In genomic region chr13:99606606-99606990, GRCm38 (mm10) we compare ENCODE assay signal across 13 mouse cellular contexts.
DNase-seq lines count a peak whose midpoint lies in the region; ATAC-seq and TF ChIP-seq lines count a peak whose summit lies in the region.
"Had no signal": no experiment of that assay in that cellular context is flagged by ENCODE, and none has a peak within 500 bp of the region (broad histone marks: within the 10 kb centered on the region; RNA-seq: fewer than 3 reads in every experiment).

No protein-coding gene starts in this region.

- H3K4me2 ChIP-seq in liver, postnatal 0 days (ENCODE audit: low read depth, low read length) = no peak overlapping the region
- H3K4me2 ChIP-seq in stomach, postnatal 0 days (replicated peaks; ENCODE audit: low read depth) = no peak overlapping the region
- H3K4me2 ChIP-seq: forebrain, embryonic 12.5 days; neural tube, embryonic 12.5 days had no signal

- no peaks in the 10 kb centered on the region for H3K79me2 ChIP-seq in heart, adult 2 months (replicated peaks; ENCODE audit: control insufficient read depth, insufficient read depth, low read length)

- H3K9ac ChIP-seq in heart, adult 2 months (ENCODE audit: low read depth, low read length) = no peak overlapping the region
- no peak overlapping the region for H3K9ac ChIP-seq in liver, postnatal 0 days (replicated peaks)
- H3K9ac ChIP-seq in stomach, postnatal 0 days (ENCODE audit: low read length) = no peak overlapping the region
- H3K9ac ChIP-seq: forebrain, embryonic 12.5 days; neural tube, embryonic 12.5 days had no signal

- H3K36me3 ChIP-seq in heart, adult 2 months (ENCODE audit: control insufficient read depth, insufficient read depth, low read length) = no peaks in the 10 kb centered on the region
- no peaks in the 10 kb centered on the region for H3K36me3 ChIP-seq in liver, postnatal 0 days (replicated peaks; ENCODE audit: insufficient read depth, low read length)
- H3K36me3 ChIP-seq in stomach, postnatal 0 days (ENCODE audit: control insufficient read depth, insufficient read depth, low read length) = no peaks in the 10 kb centered on the region
- H3K36me3 ChIP-seq: forebrain, embryonic 12.5 days; neural tube, embryonic 12.5 days had no signal

- TF ChIP-seq EP300 in heart, adult 2 months (IDR thresholded peaks at IDR 0.05; ENCODE audit: insufficient read depth, low read depth, low read length) = no peak
- TF ChIP-seq EP300 in liver, postnatal 0 days (IDR thresholded peaks at IDR 0.05; ENCODE audit: low read depth) = no peak
- TF ChIP-seq EP300 in stomach, postnatal 0 days (optimal IDR thresholded peaks at IDR 0.05) = no peak

- H3K4me3 ChIP-seq in heart, adult 2 months = no peak overlapping the region
- no peak overlapping the region for H3K4me3 ChIP-seq in liver, postnatal 0 days (ENCODE audit: low read depth, low read length)
- no peak overlapping the region for H3K4me3 ChIP-seq in stomach, postnatal 0 days (ENCODE audit: low read depth, low read length)
- H3K4me3 ChIP-seq: forebrain, embryonic 12.5 days; neural tube, embryonic 12.5 days had no signal

- ATAC-seq in liver, postnatal 0 days = no peak
- ATAC-seq in stomach, postnatal 0 days (ENCODE audit: low FRiP score, low TSS enrichment) = no peak

- WGBS in heart, adult 2 months = 60% methylated on average over 1 of the region's 1 CpGs
- WGBS in liver, postnatal 0 days (ENCODE audit: insufficient replicate concordance) = 47% methylated on average over 1 of the region's 1 CpGs
- 42% methylated on average over 1 of the region's 1 CpGs for WGBS in stomach, postnatal 0 days

- H3K9me3 ChIP-seq in liver, postnatal 0 days (ENCODE audit: low read length) = no peaks in the 10 kb centered on the region
- H3K9me3 ChIP-seq in stomach, postnatal 0 days (ENCODE audit: control insufficient read depth, low read length) = no peaks in the 10 kb centered on the region
- H3K9me3 ChIP-seq: forebrain, embryonic 12.5 days had no signal

- TF ChIP-seq POLR2A in heart, adult 2 months (IDR thresholded peaks at IDR 0.05; ENCODE audit: insufficient read depth, low read depth, low read length) = no peak

- DNase-seq in heart, adult 2 months = no peak
- DNase-seq in heart, postnatal 36 days = no peak
- no peak for DNase-seq in liver, postnatal 0 days
- DNase-seq in liver = no peak
- peak; percentile 4 for DNase-seq in c-Kit-positive CD71-negative TER-119-negative erythroid progenitor cells, embryonic 14.5 days (ENCODE audit: low read depth)
- no peak for DNase-seq in stomach, postnatal 0 days (ENCODE audit: low spot score)
- no peak for DNase-seq in left cerebral cortex, postnatal 4 days
- DNase-seq in right cerebral cortex, postnatal 10 days (ENCODE audit: low spot score in 2 of 2) = no peak
- DNase-seq: cerebellum, adult 11 months; spleen, adult 18-20 months; thymus, postnatal 14 days had no signal

- H3K27ac ChIP-seq in heart, adult 2 months = no peak overlapping the region
- H3K27ac ChIP-seq in liver, postnatal 0 days (ENCODE audit: low read depth) = no peak overlapping the region
- no peak overlapping the region for H3K27ac ChIP-seq in stomach, postnatal 0 days (replicated peaks)
- H3K27ac ChIP-seq: forebrain, embryonic 12.5 days; neural tube, embryonic 12.5 days had no signal

- H3K27me3 ChIP-seq in heart, adult 2 months (ENCODE audit: control insufficient read depth, insufficient read depth, low read length) = no peaks in the 10 kb centered on the region
- H3K27me3 ChIP-seq in liver, postnatal 0 days (ENCODE audit: insufficient read depth, low read length) = no peaks in the 10 kb centered on the region
- H3K27me3 ChIP-seq in stomach, postnatal 0 days (ENCODE audit: control insufficient read depth, insufficient read depth, low read length) = no peaks in the 10 kb centered on the region
- H3K27me3 ChIP-seq: neural tube, embryonic 12.5 days had no signal

- peak; percentile 70 for TF ChIP-seq CTCF in heart, adult 2 months (IDR thresholded peaks at IDR 0.05)
- peak; percentile 47 for TF ChIP-seq CTCF in liver, postnatal 0 days (IDR thresholded peaks at IDR 0.05; ENCODE audit: low read depth)
- peak; percentile 64 for TF ChIP-seq CTCF in stomach, postnatal 0 days (IDR thresholded peaks at IDR 0.05; ENCODE audit: low read depth)

- H3K4me1 ChIP-seq in heart, adult 2 months (ENCODE audit: control insufficient read depth, insufficient read depth, low read length) = peaks cover 3% of the 10 kb centered on the region; the same call in 1 of the 2 replicates
- no peaks in the 10 kb centered on the region for H3K4me1 ChIP-seq in liver, postnatal 0 days (ENCODE audit: insufficient read depth)
- no peaks in the 10 kb centered on the region for H3K4me1 ChIP-seq in stomach, postnatal 0 days (replicated peaks; ENCODE audit: control insufficient read depth, insufficient read depth)

- intact Hi-C loops in heart, adult 2 months (cut with DNase I) = loop anchor here (5.0 kb wide), 1 partner anchor 231 kb away; no protein-coding TSS in a partner anchor
- intact Hi-C loops in heart, postnatal 36 days (cut with DNase I) = loop anchor here (5.0 kb wide), 2 partner anchors 229 to 231 kb away; no protein-coding TSS in a partner anchor
- intact Hi-C loops in left cerebral cortex, postnatal 4 days (cut with DNase I) = no loop called here
